Mouse (Mus musculus) midbrain, embryonic 14.5 days (tissue): ENCODE data around the gene Mrpl22. TPM values are rescaled to one million over a fixed set of nuclear protein-coding genes. Genes with fewer than 3 reads are reported as not detected.
A peak's percentile ranks its signal among the peaks of the same experiment; 100 is the strongest.
"Not testable (repeated sequence)": the region's sequence is repeated elsewhere in the genome, so short reads cannot be mapped to it uniquely, and the experiment has no call there.

ENCODE experiments used
- ATAC-seq: fragments of 200-750 bp; cut with Nextera tagmentation; 2 replicates; pipeline ENCODE4 v1.8.0; 2017; ENCODE audit warnings: moderate number of reproducible peaks, moderate library complexity; ENCODE audit not compliant: low FRiP score, low TSS enrichment
- DNase-seq: peaks from one replicate; pipeline ENCODE4 v3.0.0-alpha.2; 2015
- H3K27ac ChIP-seq: fragments of 300-500 bp; sonication (generic); replicated peaks from 2 replicates; pipeline ENCODE4 v1.5.1; 2014; ENCODE audit warnings: mild to moderate bottlenecking, low read depth, low read length, moderate library complexity
- H3K27me3 ChIP-seq: fragments of 300-500 bp; sonication (generic); 2 replicates; pipeline ENCODE4 v1.6.1; 2014; ENCODE audit warnings: low read length, control low read depth, mixed read lengths; ENCODE audit not compliant: control insufficient read depth, insufficient read depth
- H3K36me3 ChIP-seq: fragments of 300-500 bp; sonication (generic); 2 replicates; pipeline ENCODE4 v1.6.1; 2014; ENCODE audit warnings: low read length, control low read depth; ENCODE audit not compliant: control insufficient read depth, insufficient read depth
- H3K4me1 ChIP-seq: fragments of 300-500 bp; sonication (generic); 2 replicates; pipeline ENCODE4 v1.6.1; 2014; ENCODE audit warnings: mild to moderate bottlenecking, antibody characterized with exemption, low read length, control low read depth; ENCODE audit not compliant: control insufficient read depth, insufficient read depth
- H3K4me2 ChIP-seq: fragments of 300-500 bp; sonication (generic); 2 replicates; pipeline ENCODE4 v1.6.1; 2014; ENCODE audit warnings: mild to moderate bottlenecking, low read length, moderate library complexity
- H3K4me3 ChIP-seq: fragments of 300-500 bp; sonication (generic); replicated peaks from 2 replicates; pipeline ENCODE4 v1.5.1; 2014; ENCODE audit warnings: low read depth, low read length
- H3K9ac ChIP-seq: fragments of 300-500 bp; sonication (generic); replicated peaks from 2 replicates; pipeline ENCODE4 v1.6.1; 2014; ENCODE audit warnings: mild to moderate bottlenecking, low read length, moderate library complexity
- H3K9me3 ChIP-seq: fragments of 300-500 bp; sonication (generic); 2 replicates; pipeline ENCODE4 v1.6.1; 2016; ENCODE audit warnings: low read length, control low read depth, mixed read lengths; ENCODE audit not compliant: control insufficient read depth
- WGBS: fragments of 180-500 bp; shearing (Covaris S2); extraction: QIAGEN DNeasy Blood & Tissue Kit; methylation state at CpG from one replicate; pipeline ENCODE4 v1.1.7; 2014; 5-methylcytosine and 5-hydroxymethylcytosine counted together
- polyA plus RNA-seq: library from polyadenylated mRNA; unstranded; fragments of >200 nt; fragmentation: Nextera tagmentation; extraction: Ambion mirVana; gene quantifications from 2 replicates; pipeline ENCODE4 v1.2.1, GENCODE M21; 2014

The Mrpl22 gene
- polyA plus RNA-seq, 1 experiment from 2014 or later = 101 TPM

GRCm38 (mm10) chr11:58193860-58194520, 22.5 kb downstream of the Mrpl22 start:
- Histone ChIP-seq H3K4me3 (no peak overlapping the region), H3K9me3 (no peaks in the 10 kb centered on the region), H3K27me3 (no peaks in the 10 kb centered on the region), H3K4me2 (no peak overlapping the region), H3K9ac (no peak overlapping the region), H3K4me1 (0 out of 2 replicates have a peak, but pooled peaks cover under 1% of the 10 kb centered on the region), H3K36me3 (no peaks in the 10 kb centered on the region), H3K27ac (no peak overlapping the region)
- DNase-seq (no peak), ATAC-seq (no peak)
- WGBS = 42% methylated on average over 4 of the region's 4 CpGs

GRCm38 (mm10) chr11:58198663-58199062, 27.2 kb downstream of the Mrpl22 start:
- Histone ChIP-seq H3K27ac (no peak overlapping the region), H3K9me3 (no peaks in the 10 kb centered on the region), H3K27me3 (no peaks in the 10 kb centered on the region), H3K4me3 (no peak overlapping the region), H3K9ac (no peak overlapping the region), H3K4me1 (0 out of 2 replicates have a peak, but pooled peaks cover 3% of the 10 kb centered on the region), H3K4me2 (peak overlapping the region; percentile 50; the same call in 1 of the 2 replicates), H3K36me3 (no peaks in the 10 kb centered on the region)
- DNase-seq (no peak), ATAC-seq (no peak)
- 90% methylated on average over 4 of the region's 4 CpGs for WGBS

- not testable (repeated sequence) for H3K27me3 ChIP-seq, H3K9me3 ChIP-seq, H3K36me3 ChIP-seq, H3K4me1 ChIP-seq, ATAC-seq, H3K27ac ChIP-seq
- peak within 1 kb of the TSS; percentile 29 for H3K4me3 ChIP-seq
- peak within 1 kb of the TSS; percentile 40; the same call in 1 of the 2 replicates for H3K9ac ChIP-seq
- DNase-seq = peak; percentile 31
- peak within 1 kb of the TSS; percentile 50 for H3K4me2 ChIP-seq
- 8% methylated on average over 14 of the region's 15 CpGs for WGBS
These were observed 28.0 kb downstream of the Mrpl22 start, which contains the start of the genes Igtp and Irgm2 for GRCm38 (mm10) chr11:58199229-58200037. TSS of gene Igtp (plus strand) at chr11:58199556. TSS of gene Irgm2 (plus strand) at chr11:58199618.

- Histone ChIP-seq H3K4me1 (0 out of 2 replicates have a peak, but pooled peaks cover 3% of the 10 kb centered on the region), H3K4me3 (no peak overlapping the region), H3K36me3 (no peaks in the 10 kb centered on the region), H3K4me2 (no peak overlapping the region), H3K9me3 (no peaks in the 10 kb centered on the region), H3K27ac (no peak overlapping the region), H3K9ac (no peak overlapping the region), H3K27me3 (no peaks in the 10 kb centered on the region)
- ATAC-seq = no peak
- DNase-seq = no peak
- WGBS = 88% methylated on average over 4 of the region's 4 CpGs
These were observed 28.8 kb downstream of the Mrpl22 start for GRCm38 (mm10) chr11:58200226-58200625.

- 88% methylated on average over 12 of the region's 12 CpGs for WGBS
- Histone ChIP-seq H3K4me1 (0 out of 2 replicates have a peak, but pooled peaks cover 3% of the 10 kb centered on the region), H3K36me3 (no peaks in the 10 kb centered on the region), H3K9me3 (no peaks in the 10 kb centered on the region), H3K4me3 (no peak overlapping the region), H3K27me3 (no peaks in the 10 kb centered on the region), H3K27ac (no peak overlapping the region), H3K4me2 (no peak overlapping the region), H3K9ac (no peak overlapping the region)
- no peak for DNase-seq
- ATAC-seq = no peak
These were observed 29.6 kb downstream of the Mrpl22 start for GRCm38 (mm10) chr11:58201052-58201451.

- Histone ChIP-seq H3K9ac (no peak overlapping the region), H3K36me3 (no peaks in the 10 kb centered on the region), H3K4me1 (no peaks in the 10 kb centered on the region), H3K4me3 (no peak overlapping the region), H3K9me3 (no peaks in the 10 kb centered on the region), H3K4me2 (no peak overlapping the region), H3K27me3 (no peaks in the 10 kb centered on the region), H3K27ac (no peak overlapping the region)
- DNase-seq (no peak), ATAC-seq (no peak)
- 96% methylated on average over 1 of the region's 1 CpGs for WGBS
These were observed 38.9 kb downstream of the Mrpl22 start for GRCm38 (mm10) chr11:58210321-58210886.

GRCm38 (mm10) chr11:58211062-58211681, 39.7 kb downstream of the Mrpl22 start:
- Histone ChIP-seq H3K27ac (no peak overlapping the region), H3K9me3 (no peaks in the 10 kb centered on the region), H3K4me3 (no peak overlapping the region), H3K4me1 (no peaks in the 10 kb centered on the region), H3K9ac (no peak overlapping the region), H3K27me3 (no peaks in the 10 kb centered on the region), H3K36me3 (no peaks in the 10 kb centered on the region), H3K4me2 (no peak overlapping the region)
- ATAC-seq (no peak), DNase-seq (no peak)
- WGBS = 33% methylated on average over 9 of the region's 9 CpGs

- Histone ChIP-seq H3K9me3 (no peaks in the 10 kb centered on the region), H3K4me3 (no peak overlapping the region), H3K4me2 (no peak overlapping the region), H3K4me1 (no peaks in the 10 kb centered on the region), H3K27me3 (no peaks in the 10 kb centered on the region), H3K27ac (no peak overlapping the region), H3K9ac (no peak overlapping the region), H3K36me3 (no peaks in the 10 kb centered on the region)
- no peak for DNase-seq
- ATAC-seq = no peak
- WGBS = 11% methylated on average over 2 of the region's 2 CpGs
These were observed 40.2 kb downstream of the Mrpl22 start for GRCm38 (mm10) chr11:58211682-58212067.
